Mouse (Mus musculus): ENCODE data around the gene Il17ra. TPM values are rescaled to one million over a fixed set of nuclear protein-coding genes. Genes with fewer than 3 reads are reported as not detected.

Gene Il17ra
- 4.6 and 4.7 TPM in 2 replicates for polyA plus RNA-seq (2015; fragmentation: Nextera tagmentation; extraction: Ambion mirVana)

DNA sequence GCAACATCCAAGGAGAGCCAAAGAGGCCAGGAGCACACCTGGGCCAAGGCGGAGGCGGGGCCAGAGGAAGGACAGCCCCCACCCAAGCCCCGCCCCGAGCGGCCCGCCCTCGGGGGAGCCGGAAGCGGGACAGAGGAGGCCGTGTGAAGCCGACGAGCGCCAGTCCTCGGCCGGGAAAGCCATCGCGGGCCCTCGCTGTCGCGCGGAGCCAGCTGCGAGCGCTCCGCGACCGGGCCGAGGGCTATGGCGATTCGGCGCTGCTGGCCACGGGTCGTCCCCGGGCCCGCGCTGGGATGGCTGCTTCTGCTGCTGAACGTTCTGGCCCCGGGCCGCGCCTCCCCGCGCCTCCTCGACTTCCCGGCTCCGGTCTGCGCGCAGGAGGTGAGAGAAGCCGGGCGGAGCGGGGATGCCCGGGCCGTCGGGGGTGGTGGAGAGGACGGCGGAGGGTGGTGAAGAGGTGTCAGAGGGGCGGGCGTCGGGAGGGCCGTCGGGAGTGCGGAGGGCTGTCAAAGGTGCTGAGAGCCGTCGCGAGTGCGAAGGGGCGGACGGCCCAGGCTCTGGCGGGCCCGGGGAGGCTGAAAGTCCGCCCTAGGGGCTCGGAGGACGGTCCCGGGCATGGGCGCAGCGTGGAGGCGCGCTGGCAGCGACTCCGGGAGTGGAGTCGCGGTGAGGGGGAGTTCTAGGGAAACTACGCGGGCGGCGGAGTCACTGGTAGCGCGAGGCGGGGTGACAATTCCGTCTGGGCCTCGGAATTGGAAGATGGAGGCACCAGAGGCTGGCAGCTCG is at the start of gene Il17ra:
TSS of gene Il17ra (plus strand) at position 162 of the 786 bp plus-strand sequence.
- ATAC-seq (ENCODE audit: extremely low read depth, insufficient number of reproducible peaks, low FRiP score, low TSS enrichment), result peak; percentile 71
- Histone ChIP-seq H3K36me3 (no peaks in the 10 kb centered on the region), H3K4me3 (peak within 1 kb of the TSS; percentile 73), H3K9me3 (no peaks in the 10 kb centered on the region), H3K27me3 (replicated peaks) (peaks cover 60% of the 10 kb centered on the region), H3K4me2 (peak within 1 kb of the TSS; percentile 86), H3K27ac (replicated peaks) (0 out of 2 replicates have a peak within 1 kb of the TSS, but pooled peaks have one; percentile 12), H3K9ac (peak within 1 kb of the TSS; percentile 84), H3K4me1 (peaks cover 16% of the 10 kb centered on the region)
- under 1% methylated on average over 90 of the region's 90 CpGs for WGBS

- WGBS, result 83% methylated on average over 3 of the region's 3 CpGs
- peaks cover 8% of the 10 kb centered on the region for H3K4me1 ChIP-seq
- H3K9ac ChIP-seq, result no peak overlapping the region
- no peak for ATAC-seq (ENCODE audit: extremely low read depth, insufficient number of reproducible peaks, low FRiP score, low TSS enrichment)
- H3K27me3 ChIP-seq (replicated peaks), result no peaks in the 10 kb centered on the region
- H3K27ac ChIP-seq (replicated peaks), result no peak overlapping the region
- no peaks in the 10 kb centered on the region for H3K9me3 ChIP-seq
- H3K36me3 ChIP-seq, result peaks cover 83% of the 10 kb centered on the region
- no peak overlapping the region for H3K4me3 ChIP-seq
- H3K4me2 ChIP-seq, result no peak overlapping the region
Measured at GRCm38 (mm10) chr6:120438161-120438560, 24.9 kb upstream of the Il17ra start.

DNA sequence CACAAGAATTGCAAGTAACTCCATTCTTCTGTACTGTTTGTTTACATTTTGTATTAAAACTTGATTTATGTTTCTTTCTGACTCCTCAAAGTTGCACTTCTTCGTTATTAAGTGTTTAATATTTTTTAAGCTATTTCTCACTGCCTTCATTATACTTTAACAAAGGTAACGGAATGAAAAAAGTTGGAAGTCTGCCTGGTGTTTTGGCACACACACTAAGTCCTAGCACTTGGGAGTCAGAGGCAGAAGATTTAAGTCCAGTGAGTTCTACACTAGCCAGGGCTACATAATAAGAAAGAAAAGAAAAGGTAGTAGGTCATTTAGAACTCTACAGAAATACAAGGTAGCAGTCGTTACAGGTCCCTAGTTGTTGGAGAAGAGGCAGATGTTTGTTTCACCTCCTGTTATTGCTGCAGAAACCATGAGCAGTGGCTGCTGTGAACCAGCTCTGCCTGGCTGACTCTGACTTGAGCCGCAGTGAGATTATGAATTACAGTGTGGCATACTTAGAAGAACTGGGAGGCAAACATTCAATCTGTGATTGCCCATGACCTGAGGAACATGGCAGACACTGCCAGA is 20.8 kb upstream of the Il17ra start:
- Histone ChIP-seq H3K4me2 (no peak overlapping the region), H3K27ac (replicated peaks) (0 out of 2 replicates have a peak overlapping the region, but pooled peaks have one; percentile 60), H3K9me3 (no peaks in the 10 kb centered on the region), H3K9ac (no peak overlapping the region), H3K27me3 (replicated peaks) (no peaks in the 10 kb centered on the region), H3K4me3 (no peak overlapping the region), H3K36me3 (peaks cover 61% of the 10 kb centered on the region), H3K4me1 (peaks cover 17% of the 10 kb centered on the region)
- no peak for ATAC-seq (ENCODE audit: extremely low read depth, insufficient number of reproducible peaks, low FRiP score, low TSS enrichment)
- 83% methylated on average over 4 of the region's 4 CpGs for WGBS

- Histone ChIP-seq H3K36me3 (peaks cover 49% of the 10 kb centered on the region), H3K4me1 (peaks cover 17% of the 10 kb centered on the region), H3K4me2 (peak overlapping the region; percentile 24), H3K4me3 (no peak overlapping the region), H3K27me3 (replicated peaks) (no peaks in the 10 kb centered on the region), H3K9ac (no peak overlapping the region), H3K27ac (replicated peaks) (peak overlapping the region; percentile 68), H3K9me3 (no peaks in the 10 kb centered on the region)
- no peak for ATAC-seq (ENCODE audit: extremely low read depth, insufficient number of reproducible peaks, low FRiP score, low TSS enrichment)
- WGBS, result 55% methylated on average over 14 of the region's 14 CpGs
Measured at GRCm38 (mm10) chr6:120443363-120444355, 19.4 kb upstream of the Il17ra start.

DNA sequence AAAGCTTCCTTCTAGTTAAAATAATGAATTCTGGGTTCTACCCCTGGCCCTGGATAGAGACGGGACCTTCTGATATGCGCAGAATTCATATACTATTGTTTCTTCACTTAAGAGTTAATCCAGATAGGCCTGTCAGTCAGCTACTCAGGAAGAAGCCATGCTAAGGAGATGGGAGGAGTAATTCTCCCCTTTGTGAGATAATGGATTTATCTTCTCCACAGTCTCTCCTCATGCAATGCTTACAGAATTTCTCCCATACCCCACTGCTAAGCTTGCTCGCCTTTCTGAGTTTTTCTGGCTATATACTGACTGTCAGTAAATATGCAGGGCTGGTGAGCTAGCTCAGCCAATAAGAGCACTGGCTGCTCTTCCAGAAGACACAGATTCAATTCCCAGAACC is 12.8 kb upstream of the Il17ra start:
- Histone ChIP-seq H3K9me3 (no peaks in the 10 kb centered on the region), H3K36me3 (peaks cover 4% of the 10 kb centered on the region), H3K4me1 (peaks cover 4% of the 10 kb centered on the region), H3K9ac (no peak overlapping the region), H3K4me3 (no peak overlapping the region), H3K27me3 (replicated peaks) (no peaks in the 10 kb centered on the region; the same call in 1 of the 2 replicates), H3K4me2 (no peak overlapping the region), H3K27ac (replicated peaks) (no peak overlapping the region)
- 70% methylated on average over 3 of the region's 3 CpGs for WGBS
- ATAC-seq (ENCODE audit: extremely low read depth, insufficient number of reproducible peaks, low FRiP score, low TSS enrichment), result no peak

DNA sequence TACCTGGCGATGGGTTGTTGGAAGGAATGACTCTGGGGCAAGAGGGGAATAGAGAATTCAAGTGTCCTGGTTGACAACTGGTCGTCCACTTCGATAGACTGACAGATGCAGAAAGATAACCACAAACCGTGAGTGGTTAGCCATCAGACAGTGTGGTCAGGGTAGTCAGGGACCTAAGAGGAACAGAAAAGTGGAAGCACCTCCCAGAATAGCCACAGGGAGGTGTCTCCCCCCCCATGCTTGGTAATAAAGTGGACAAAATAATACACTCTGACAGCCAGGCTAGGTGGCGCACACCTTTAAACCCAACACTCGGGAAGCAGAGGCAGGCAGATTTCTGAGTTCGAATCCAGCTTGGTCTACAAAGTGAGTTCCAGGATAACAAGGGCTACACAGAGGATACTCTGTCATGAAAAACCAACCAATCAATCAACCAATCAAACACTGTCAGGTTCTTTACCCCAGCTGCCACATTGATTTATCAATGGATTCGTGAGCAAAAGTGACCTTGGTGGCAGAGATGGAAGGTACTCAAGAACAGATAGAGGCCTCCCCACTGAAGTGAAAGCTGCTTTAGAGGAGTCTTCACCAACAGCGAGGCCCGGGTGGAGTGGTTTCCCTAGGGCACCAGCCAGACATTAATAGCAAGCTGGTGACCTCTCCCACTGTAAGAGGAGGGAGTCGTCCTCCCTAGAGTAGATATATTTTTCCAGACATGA is 10.5 kb upstream of the Il17ra start:
- ATAC-seq (ENCODE audit: extremely low read depth, insufficient number of reproducible peaks, low FRiP score, low TSS enrichment), result no peak
- H3K27ac ChIP-seq (replicated peaks), result no peak overlapping the region
- H3K9me3 ChIP-seq, result no peaks in the 10 kb centered on the region
- 78% methylated on average over 11 of the region's 11 CpGs for WGBS
- no peaks in the 10 kb centered on the region for H3K36me3 ChIP-seq
- no peak overlapping the region for H3K4me2 ChIP-seq
- H3K27me3 ChIP-seq (replicated peaks), result no peaks in the 10 kb centered on the region; the same call in 1 of the 2 replicates
- no peak overlapping the region for H3K4me3 ChIP-seq
- no peak overlapping the region for H3K9ac ChIP-seq
- H3K4me1 ChIP-seq, result peaks cover 4% of the 10 kb centered on the region

- no peak overlapping the region for H3K4me3 ChIP-seq
- no peak overlapping the region for H3K27ac ChIP-seq (replicated peaks)
- no peaks in the 10 kb centered on the region for H3K9me3 ChIP-seq
- no peak overlapping the region for H3K9ac ChIP-seq
- 69% methylated on average over 5 of the region's 5 CpGs for WGBS
- no peak for ATAC-seq (ENCODE audit: extremely low read depth, insufficient number of reproducible peaks, low FRiP score, low TSS enrichment)
- no peak overlapping the region for H3K4me2 ChIP-seq
- no peaks in the 10 kb centered on the region for H3K36me3 ChIP-seq
- peaks cover 4% of the 10 kb centered on the region for H3K4me1 ChIP-seq
- H3K27me3 ChIP-seq (replicated peaks), result no peaks in the 10 kb centered on the region; the same call in 1 of the 2 replicates
Measured at GRCm38 (mm10) chr6:120453103-120453445, 10.0 kb upstream of the Il17ra start.

- WGBS, result 87% methylated on average over 3 of the region's 3 CpGs
Measured at GRCm38 (mm10) chr6:120453556-120453955, 9.5 kb upstream of the Il17ra start.

DNA sequence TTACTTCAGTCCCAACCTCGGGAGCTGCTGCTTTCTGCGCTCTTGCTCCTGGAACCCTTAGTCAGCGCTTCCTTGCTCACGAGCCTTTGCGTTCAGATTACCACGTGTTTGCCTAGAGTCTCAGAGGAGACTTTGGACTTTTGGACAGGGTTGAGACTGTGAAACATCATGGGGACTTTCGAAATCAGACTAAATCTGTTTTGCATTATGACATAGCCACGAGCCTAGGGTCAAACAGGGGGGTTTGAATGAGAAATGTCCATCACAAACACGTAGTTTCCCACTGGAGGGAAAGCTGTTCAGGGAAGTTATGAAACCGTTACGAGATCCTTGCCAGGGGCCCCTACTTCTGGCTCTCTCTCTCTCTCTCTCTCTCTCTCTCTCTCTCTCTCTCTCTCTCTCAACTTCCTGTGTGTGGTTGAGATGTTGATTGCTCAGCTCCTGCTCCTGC is 8.4 kb upstream of the Il17ra start:
- no peaks in the 10 kb centered on the region for H3K36me3 ChIP-seq
- H3K27me3 ChIP-seq (replicated peaks), result peaks cover 7% of the 10 kb centered on the region; the same call in 1 of the 2 replicates
- no peak overlapping the region for H3K9ac ChIP-seq
- ATAC-seq (ENCODE audit: extremely low read depth, insufficient number of reproducible peaks, low FRiP score, low TSS enrichment), result no peak
- H3K4me1 ChIP-seq, result peaks cover 4% of the 10 kb centered on the region
- H3K27ac ChIP-seq (replicated peaks), result no peak overlapping the region
- H3K4me2 ChIP-seq, result no peak overlapping the region
- no peaks in the 10 kb centered on the region for H3K9me3 ChIP-seq
- no peak overlapping the region for H3K4me3 ChIP-seq
- WGBS, result 57% methylated on average over 11 of the region's 11 CpGs

More at GRCm38 (mm10) chr6:120453556-120453955, 9.5 kb upstream of the Il17ra start:
- H3K4me3 ChIP-seq, result no peak overlapping the region
- no peak overlapping the region for H3K9ac ChIP-seq
- peaks cover 2% of the 10 kb centered on the region; the same call in 1 of the 2 replicates for H3K27me3 ChIP-seq (replicated peaks)
- no peak for ATAC-seq (ENCODE audit: extremely low read depth, insufficient number of reproducible peaks, low FRiP score, low TSS enrichment)
- no peak overlapping the region for H3K27ac ChIP-seq (replicated peaks)
- H3K4me1 ChIP-seq, result peaks cover 4% of the 10 kb centered on the region
- H3K9me3 ChIP-seq, result no peaks in the 10 kb centered on the region
- H3K4me2 ChIP-seq, result no peak overlapping the region
- no peaks in the 10 kb centered on the region for H3K36me3 ChIP-seq

DNA sequence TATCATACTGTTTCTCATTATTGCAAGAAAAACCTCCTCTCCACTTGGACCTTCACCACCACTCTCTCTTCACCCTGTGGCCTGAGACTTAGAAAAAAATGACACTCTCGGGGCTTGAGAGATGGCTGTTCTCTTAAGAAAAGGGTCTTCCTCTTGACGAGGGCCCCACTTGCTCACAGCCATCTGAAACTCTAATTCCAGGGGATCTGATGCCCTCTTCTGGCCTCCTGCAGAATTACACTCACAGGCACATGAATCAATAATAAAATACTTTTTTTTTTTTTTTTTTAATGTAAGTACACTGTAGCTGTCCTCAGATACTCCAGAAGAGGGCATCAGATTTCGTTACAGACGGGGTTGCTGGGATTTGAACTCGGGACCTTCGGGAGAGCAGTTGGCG is 6.0 kb upstream of the Il17ra start:
- Histone ChIP-seq H3K36me3 (no peaks in the 10 kb centered on the region), H3K27ac (replicated peaks) (no peak overlapping the region), H3K9me3 (no peaks in the 10 kb centered on the region), H3K4me1 (no peaks in the 10 kb centered on the region; the same call in 1 of the 2 replicates), H3K27me3 (replicated peaks) (peaks cover 26% of the 10 kb centered on the region), H3K4me3 (no peak overlapping the region), H3K4me2 (no peak overlapping the region), H3K9ac (no peak overlapping the region)
- 61% methylated on average over 7 of the region's 7 CpGs for WGBS
- ATAC-seq (ENCODE audit: extremely low read depth, insufficient number of reproducible peaks, low FRiP score, low TSS enrichment), result no peak

All from heart, embryonic 13.5 days (tissue).